Mouse (Mus musculus) c-Kit-positive CD71-negative TER-119-negative erythroid progenitor cells, embryonic 14.5 days (primary cell): ENCODE measurements around the gene Ercc8.

Source experiments
- DNase-seq: peaks from one replicate; pipeline ENCODE4 v3.0.0-alpha.2; 2013; ENCODE audit warnings: low read depth

Gene Ercc8

DNA sequence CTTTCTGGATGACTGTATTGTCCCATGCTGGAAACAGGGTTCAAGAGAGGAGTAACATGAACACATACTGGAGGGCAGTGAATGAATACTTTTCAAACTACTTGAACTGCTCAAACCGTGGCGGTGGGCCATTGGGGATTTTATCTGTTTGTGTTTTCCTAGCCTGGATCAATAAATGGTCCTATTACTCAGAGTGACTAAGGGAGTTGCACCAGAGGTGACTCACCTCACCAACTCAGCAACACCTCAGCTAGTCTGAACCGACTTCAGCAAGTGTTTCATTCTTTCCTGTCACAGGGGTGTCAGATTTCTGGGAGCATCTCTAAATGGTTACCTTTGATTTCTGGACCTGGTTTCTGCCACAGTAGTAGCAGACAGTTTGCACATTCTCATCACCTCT is 70.7 kb downstream of the Ercc8 start:
- no peak for DNase-seq

- no peak for DNase-seq
Measured at GRCm38 (mm10) chr13:108229634-108230330, 71.3 kb downstream of the Ercc8 start.

DNA sequence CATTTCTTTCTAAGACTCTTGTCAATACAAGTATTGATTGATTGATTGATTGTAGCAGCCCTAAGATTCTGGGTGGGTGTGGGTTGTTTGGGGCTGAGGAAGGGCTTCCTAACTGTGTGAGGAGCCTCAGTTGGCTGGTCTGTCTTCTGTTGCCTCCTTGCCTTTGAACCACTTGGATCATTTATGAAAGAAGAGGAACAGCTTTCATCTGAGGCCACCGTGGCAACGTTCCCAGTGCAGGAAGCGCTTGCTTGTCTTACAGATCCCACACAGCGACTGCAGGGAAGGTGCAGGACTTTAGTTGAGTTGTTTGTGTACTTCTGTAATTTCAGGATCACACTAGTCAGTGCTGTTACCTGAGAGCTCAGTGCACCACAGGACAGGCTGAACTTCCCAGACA is 81.5 kb downstream of the Ercc8 start:
- DNase-seq, result no peak

- no peak for DNase-seq
Measured at GRCm38 (mm10) chr13:108241715-108242114, 83.2 kb downstream of the Ercc8 start.
